Mouse (Mus musculus) heart, postnatal 36 days (tissue): ENCODE results near the gene Atp5f1. TPM values are rescaled to one million over a fixed set of nuclear protein-coding genes. Genes with fewer than 3 reads are reported as not detected.
"Not testable (repeated sequence)": the region's sequence is repeated elsewhere in the genome, so short reads cannot be mapped to it uniquely, and the experiment has no call there.

Source experiments
- DNase-seq, 2 experiments: peaks; one replicate each; pipeline ENCODE4 v3.0.0; 2021 to 2022
- intact Hi-C: fragments of 180-260 bp; cut with DNase I; formaldehyde crosslinking; loops from one replicate; pipeline ENCODE4 v1.15.1; 2025
- total RNA-seq, 2 experiments: library from RNA; stranded (reverse); gene quantifications; 2 replicates each; pipeline ENCODE4 v1.2.3; 2021

Atp5f1 gene
- 1,000 to 10,000 TPM; 1,203 to 1,219 TPM for total RNA-seq

DNA sequence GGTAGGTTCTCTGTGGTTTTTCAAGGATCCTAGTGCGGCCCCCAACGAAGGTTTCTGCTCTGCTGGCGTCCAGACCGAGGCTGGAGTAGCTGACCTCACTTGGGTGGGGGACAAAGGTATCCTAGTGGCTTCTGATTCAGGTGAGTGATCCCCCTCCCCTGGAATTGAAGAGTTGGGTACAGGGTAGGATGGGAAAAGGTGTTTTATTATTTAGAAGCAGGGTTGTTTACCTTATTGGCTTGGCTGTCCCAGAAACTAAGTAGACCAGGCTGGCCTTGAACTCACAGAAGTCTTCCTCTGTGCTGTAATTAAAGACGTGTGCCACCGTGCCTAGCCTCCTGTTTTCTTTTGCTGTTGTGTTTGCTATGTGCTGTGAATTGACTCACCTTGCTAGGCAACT lies at the start of gene Atp5f1:
Gene Atp5f1 (minus strand): TSS at position 101 of the 400 bp plus-strand sequence.
- no peak for DNase-seq
- intact Hi-C loops, result loop anchor here (2.0 to 10.0 kb wide), 3 partner anchors 233 to 585 kb away; partner anchors contain the start of genes Cept1, Ddx20 and Dram2

DNA sequence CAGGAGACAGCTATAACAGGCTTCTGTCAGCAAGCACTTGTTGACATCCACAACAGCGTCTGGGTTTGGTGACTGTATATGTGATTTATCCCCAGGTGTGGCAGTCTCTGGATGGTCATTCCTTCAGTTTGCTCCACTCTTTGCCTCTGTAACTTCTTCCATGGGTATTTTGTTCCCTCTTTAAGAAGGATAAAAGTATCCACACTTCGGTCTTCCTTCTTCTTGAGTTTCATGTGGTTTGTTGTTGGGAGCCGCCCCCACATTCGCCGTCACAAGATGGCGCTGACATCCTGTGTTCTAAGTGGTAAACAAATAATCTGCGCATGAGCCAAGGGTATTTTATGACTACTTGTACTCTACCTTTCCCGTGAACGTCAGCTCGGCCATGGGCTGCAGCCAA lies 43.5 kb upstream of the Atp5f1 start:
- DNase-seq, intact Hi-C loops: not testable (repeated sequence)

DNA sequence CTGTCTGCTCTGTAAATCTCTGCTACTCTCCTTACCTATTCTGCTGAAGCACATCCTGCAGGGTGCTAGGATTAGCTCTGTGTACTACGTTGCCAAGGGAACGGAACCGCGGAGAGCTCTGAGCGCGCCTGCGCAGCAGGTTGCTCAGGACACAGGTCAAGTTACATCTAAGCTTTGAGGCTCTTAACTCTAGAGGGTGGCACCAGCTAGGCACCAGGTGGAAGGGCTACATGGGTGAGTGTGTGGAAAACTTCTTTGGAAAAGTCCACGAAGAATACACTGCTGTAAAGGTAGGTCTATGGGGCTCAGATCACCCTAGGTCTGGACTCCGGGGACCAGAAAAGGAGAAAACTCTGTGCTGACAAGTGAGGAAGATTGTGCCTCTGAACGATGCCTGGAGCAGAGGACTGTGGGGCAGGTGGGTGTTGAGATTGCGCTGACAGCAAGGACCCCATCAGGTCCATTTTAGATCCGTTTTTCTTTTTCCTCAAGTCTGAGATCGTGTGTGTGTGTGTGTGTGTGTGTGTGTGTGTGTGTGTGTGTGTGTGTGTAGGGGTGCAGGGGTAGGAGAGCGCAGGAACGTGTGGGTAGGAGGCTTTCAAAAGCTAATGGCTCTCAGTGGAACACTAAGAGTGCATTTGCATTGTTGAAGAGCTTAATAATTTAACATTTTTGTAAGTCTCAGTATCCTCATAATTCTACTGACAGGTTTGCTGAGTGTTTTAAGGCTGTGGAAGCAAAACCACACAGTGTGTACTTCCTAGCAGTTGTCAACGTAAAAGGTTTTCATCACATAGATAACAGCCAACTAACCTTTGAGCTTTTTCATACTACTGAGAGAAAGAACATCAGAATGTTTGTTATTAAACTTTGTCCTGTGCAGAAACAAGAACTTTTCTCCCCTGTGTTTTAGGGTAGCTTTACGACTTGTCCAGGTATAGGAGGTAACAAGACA lies 41.8 kb upstream of the Atp5f1 start:
- intact Hi-C loops, result no loop called here
- no peak for DNase-seq

DNA sequence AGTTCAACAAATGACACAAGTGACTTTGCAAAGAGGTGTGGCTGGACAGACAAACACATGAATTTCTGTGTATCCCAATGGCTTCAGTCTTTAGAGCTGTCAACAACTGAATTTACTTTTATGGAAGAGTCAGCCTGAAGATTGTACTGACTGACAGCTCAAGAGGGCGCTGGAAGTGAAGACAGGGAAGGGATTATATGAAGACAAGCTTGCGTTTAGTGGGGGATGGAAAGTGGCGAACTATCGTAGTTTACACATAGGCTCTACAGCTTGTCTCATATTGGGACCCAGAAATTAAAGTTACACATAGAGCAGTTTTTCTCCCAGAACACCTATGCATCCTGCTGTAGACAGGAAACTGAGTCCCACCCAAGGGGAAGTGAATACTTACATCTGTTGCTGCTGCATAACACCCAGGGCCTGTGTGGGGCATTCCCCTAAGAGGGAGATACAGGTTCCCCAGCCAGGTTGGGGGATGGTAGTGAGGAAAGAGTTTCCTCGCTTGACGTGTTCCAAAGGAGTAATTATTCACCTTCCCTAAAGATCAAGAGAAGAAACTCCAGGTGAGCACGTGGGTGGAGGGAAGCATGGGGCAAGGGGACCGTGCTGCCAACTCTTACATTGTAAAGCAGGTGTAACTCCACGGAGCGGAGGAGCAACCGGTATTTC lies 40.9 kb upstream of the Atp5f1 start:
- intact Hi-C loops, result no loop called here

DNA sequence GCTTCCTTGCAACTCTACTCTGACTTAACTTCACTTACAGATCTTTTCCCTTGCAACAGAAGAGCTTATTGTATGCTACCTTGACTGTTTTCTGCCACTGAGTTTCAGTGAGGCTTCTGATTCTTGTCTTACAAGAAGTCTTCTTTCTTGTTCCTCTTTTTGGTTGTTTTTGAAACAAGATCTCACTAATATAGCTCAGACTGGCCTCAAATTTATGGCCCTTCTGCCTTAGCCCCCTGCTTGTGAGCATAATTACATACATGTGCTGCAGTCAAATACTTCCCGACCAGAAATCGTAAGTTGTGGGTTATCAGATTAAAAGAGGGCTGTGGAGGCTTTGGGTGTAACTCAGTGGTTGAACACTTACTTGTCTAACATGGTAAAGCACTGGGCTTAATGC lies 34.8 kb upstream of the Atp5f1 start:
- intact Hi-C loops, result loop anchor here (5.0 kb wide), 1 partner anchor 888 kb away; no protein-coding TSS in a partner anchor
- no peak for DNase-seq

More for the DNA sequence above, 40.9 kb upstream of the Atp5f1 start:
- DNase-seq, result no peak

DNA sequence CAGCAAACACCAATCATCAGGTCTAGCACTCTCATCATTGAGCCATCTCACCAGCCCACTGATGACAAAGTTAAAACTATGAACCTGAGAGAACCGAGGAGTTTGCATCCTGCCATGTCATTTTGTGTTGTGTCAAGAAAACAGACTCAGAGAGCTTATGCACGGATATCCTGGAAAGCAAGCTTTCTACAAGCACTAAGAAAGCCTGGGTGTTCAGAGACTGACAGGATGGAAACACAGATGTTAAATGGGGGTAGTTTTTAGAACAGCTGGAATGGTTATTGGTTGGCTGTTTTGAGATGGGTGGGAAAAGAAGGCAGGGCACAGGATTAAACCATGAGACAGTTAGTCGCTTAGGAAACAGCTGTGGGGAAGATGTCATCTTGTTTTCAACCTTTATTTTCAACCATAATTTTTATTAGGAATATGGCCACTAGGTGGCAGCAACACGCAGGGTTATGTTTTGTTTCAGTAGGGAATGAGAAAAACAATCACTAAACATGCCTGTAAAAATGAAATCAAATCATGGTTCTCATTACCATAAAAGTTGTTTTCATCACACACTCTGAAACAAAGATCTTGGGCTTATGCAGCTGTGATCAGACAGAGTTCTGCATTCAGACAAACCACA lies 31.9 kb upstream of the Atp5f1 start:
- intact Hi-C loops, result loop anchor here (5.0 kb wide), 1 partner anchor 891 kb away; no protein-coding TSS in a partner anchor
- peak; percentile 46 to 53 for DNase-seq

DNA sequence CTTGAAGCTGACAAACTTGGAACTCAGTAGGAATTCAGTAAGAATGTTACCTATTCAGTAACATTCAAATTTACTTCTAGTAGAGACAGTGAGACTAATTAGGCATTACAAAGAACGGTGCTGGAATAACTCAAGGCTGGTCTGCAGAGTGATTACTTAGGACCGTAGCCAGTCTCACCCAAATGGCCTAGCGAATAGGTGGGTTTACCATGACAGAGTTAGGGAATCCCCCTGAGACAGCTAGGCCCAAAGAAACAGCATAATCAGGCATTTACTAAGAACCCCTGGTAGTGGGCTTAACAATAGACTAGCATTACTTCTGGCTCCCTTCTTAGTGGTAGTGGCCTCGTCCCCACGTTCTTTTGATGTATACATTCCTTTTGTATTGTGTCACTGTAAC lies 29.7 kb upstream of the Atp5f1 start:
- DNase-seq, result not testable (repeated sequence)
- intact Hi-C loops, result loop anchor here (5.0 kb wide), 1 partner anchor 893 kb away; no protein-coding TSS in a partner anchor

DNA sequence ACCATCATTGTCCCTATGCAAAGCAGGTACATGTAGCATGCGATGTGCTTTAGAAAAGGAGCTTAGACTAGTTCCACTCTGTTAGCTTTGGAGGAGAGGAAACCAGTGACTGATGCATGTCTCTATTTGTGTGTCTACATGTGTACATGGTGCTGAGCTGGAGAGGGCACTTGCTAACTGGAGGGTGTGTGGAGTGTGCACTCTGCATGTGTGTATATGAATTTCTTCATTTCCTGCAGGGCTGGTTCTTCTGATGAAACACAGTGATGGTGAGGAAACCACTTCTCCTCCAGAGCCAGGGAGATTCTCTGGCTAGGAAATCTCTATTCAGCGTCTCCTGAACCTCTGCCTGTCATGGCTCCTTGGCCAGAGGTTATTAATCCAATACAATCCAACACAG lies 14.3 kb upstream of the Atp5f1 start:
- intact Hi-C loops, result no loop called here
- no peak for DNase-seq

DNA sequence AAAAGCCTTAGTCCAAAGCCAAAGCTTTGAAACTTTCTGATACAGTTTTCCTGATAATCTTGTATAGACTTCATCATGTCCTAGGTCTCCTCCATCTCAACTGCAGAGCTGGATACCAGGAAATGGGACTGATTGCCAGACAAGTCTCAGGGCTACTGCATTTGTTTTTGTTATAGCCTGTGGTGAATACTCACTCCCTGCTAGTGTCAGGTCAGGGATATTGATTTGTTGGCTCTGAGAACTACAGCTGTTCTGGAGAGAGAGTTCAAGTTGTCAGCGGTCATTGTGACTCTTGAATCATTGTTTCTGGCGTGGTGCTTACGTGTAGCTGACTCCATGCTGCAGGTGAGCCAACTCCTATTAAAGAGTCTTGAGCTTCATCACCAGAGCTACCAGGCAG lies 13.5 kb upstream of the Atp5f1 start, which contains the start of gene Ovgp1:
Gene Ovgp1 (plus strand): TSS at position 301 of the 400 bp plus-strand sequence.
- DNase-seq, result no peak
- intact Hi-C loops, result no loop called here

DNA sequence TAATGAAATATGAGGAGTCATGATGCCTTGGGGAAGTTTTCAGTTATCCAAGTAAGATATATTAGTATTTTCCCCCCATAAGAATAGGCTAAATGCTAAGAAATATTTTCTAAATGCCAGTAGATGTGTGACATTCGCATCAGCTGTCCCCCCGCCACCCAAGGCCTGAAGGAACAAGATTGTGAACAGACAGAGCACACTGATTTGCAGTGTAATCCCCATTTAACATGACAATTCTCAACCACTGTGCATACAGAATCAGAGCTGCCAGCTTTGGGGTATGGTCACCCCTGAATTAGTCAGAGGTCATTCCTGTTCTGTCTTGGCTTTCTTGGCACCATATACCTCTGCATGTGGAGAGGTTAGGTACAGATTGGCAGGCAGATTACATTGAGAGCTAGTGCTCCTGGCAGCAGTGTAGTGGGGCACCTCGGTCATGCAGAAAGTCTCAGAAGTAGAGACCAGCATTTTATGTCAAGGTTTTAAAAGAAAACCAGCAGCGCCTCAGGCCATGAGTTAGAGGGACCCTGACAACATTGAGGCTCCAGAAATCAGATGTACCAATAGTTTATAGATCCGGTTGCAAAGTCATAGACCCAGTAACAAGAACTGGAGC lies 12.0 kb upstream of the Atp5f1 start:
- no peak for DNase-seq
- intact Hi-C loops, result no loop called here

DNA sequence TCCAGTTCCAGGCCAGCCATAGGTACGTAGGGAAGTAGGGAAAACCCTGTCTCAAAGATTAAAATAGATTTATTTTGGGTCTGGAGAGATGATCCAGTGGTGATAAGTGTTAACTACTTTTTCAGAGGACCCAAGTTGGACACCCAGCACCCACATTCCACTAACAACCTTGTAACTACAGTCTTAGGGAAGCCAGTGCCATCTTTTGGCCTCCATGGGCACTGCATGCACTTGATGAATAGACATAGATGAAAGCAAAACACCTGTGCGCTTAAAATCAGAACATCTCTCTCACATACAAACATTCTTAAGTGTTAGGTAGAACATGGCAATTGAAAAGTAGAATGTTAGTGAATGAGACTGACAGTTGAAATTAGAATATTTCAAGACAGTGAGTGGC lies 801 bp upstream of the Atp5f1 start:
- intact Hi-C loops, result loop anchor here (10.0 kb wide), 1 partner anchor 584 kb away; the partner anchor contains the start of genes Cept1 and Dram2
- no peak for DNase-seq

DNA sequence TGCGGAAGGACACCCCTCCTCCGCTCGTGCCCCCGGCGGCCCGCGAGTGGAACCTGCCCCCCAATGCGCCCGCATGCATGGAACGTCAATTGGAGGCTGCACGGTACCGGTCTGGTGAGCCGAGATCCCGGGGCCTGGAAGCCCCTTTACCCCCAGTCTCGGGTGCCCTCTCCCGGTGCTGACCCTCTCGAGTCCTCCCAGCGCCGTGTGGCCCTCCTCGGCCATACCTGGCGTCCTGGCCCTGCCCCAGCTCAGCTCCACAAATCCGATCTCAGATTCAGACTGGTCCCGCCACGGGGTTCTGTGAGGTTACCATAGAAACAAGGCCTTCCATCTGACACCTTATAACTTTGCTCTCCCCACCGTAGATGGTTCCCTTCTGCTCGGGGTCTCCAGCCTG lies 314 bp downstream of the Atp5f1 start:
- DNase-seq, result no peak
- intact Hi-C loops, result loop anchor here (2.0 to 5.0 kb wide), 2 partner anchors 232 to 273 kb away; partner anchors contain the start of gene Ddx20

DNA sequence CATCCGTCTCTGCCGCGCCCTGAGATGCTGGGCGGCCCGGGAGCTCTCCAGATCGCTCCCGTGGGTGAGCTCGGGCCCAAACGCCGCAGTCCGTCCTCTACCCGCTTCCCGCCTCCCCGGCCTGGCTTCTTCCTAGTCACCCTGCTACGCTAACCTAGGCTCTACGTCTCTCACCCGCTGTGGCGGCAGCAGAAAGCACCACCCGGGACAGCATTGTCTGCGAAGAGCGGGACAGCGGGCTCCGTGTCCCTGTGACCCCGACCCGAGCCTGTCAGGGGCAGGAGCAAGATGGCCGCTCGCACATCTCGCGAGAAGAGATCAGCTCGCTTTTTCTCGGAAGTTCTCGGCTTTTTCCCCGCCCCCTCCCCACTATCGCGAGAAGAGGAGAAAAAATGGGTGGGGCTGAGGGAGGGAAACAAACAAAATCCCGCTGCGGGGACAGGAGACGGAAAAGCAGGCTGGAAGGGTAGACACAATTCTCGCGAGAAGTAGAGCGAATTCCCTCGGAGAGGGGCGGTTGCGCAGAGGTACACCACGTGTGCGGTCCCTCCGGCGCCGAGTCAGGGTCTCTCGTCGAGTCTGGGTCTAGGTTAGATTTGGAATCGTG lies 822 bp downstream of the Atp5f1 start, which contains the start of gene Wdr77:
Gene Wdr77 (plus strand): TSS at position 396 of the 607 bp plus-strand sequence.
- DNase-seq, result peak; percentile 95 to 97
- intact Hi-C loops, result loop anchor here (2.0 to 5.0 kb wide), 2 partner anchors 232 to 272 kb away; partner anchors contain the start of gene Ddx20

DNA sequence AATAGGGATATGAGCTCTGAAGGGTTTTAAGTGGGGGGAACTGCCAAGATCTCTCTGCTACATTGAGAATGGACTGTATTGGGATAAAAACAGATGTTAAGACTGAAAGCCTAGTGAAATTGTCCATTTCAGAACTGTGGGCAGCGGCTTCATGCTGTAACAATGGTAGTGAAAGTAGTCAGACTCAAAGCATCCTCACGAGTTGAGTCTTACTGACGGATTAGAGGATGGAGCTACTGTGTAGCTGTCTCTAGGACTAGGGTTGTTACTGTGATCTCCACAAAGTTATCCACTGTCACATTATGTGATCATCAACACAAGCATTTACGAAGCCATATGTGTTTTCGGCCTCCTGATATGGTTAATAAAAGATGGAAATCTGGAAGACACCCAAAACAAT lies 1.7 kb downstream of the Atp5f1 start:
- no peak for DNase-seq
- intact Hi-C loops, result loop anchor here (2.0 to 5.0 kb wide), 2 partner anchors 231 to 271 kb away; partner anchors contain the start of gene Ddx20

DNA sequence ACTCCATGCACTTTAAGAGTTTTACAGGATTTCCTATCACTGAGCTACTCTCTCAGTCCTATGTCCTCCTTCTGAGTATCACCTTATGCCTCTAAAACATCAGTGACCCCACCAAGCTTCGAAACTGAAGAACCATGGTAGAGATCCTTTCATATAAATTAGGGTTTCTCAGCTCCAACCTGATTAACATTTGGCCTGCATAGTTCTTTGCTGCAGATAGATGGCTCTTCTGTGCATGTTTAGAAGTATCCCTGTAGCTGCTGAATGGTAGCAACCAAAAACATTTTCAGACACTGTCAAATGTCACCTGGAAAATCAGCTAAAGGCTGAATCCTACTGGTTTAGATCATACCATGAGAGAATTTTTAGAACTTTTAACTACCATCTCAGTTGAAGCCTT lies 2.7 kb downstream of the Atp5f1 start:
- intact Hi-C loops, result loop anchor here (5.0 kb wide), 1 partner anchor 230 kb away; no protein-coding TSS in a partner anchor
- DNase-seq, result no peak

DNA sequence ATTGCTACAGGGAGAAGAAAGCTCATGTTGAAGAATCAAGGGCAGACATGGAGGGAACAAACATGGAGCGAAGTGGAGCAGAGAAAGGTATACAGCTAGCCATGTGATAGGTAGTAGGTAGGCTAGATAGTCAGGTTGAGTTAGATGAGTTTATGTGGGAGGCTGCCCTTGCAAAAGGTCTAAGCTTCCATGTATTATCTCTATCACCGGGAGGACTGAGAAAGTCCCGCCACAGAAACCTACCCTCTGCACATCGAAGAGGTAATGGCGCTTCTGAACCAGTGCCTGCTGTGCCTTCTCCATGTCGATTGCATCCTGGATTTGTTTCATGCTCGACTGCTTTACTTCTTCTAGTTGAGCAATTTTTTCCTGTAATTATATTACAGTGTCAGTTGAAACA lies 8.6 kb downstream of the Atp5f1 start:
- intact Hi-C loops, result no loop called here
- DNase-seq, result no peak

DNA sequence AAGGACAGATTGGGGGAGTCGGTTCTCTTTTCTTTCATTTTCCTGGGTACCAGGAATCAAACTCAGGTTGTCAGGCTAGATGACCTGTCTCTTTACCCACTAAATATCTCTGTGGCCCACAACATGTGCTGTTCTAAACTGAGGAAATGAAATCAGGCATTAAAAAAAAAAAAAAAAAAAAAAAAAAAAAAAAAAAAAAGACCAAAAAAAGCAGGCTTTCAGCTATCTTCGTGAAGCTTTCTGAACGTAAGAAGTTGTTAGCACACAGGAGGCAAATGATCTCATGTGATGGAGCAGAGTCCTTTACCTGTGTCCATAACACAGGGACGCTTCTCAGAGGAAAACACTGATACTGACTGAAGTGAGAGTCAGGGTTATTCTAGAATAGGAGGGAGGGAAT lies 23.8 kb downstream of the Atp5f1 start:
- no peak for DNase-seq
- intact Hi-C loops, result no loop called here

DNA sequence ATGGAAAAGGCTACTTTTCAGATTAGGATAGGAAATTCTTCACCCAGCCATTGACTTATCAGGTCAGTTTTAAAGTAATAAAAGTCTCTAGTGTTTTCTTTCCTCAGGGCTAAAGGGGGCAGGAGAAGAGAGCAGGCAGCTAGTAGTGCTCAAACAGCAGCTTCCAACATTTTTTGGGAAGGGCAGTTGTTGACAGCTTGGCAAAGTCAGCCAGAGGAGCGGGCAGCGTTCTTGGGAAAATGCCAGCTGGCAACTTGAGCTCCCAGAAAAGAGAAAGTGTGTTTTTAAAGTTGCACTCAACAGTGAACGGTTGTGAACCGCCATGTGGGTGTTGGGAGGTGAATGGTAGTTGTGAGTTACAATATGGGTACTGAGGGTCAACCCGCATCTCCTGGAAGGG lies 24.9 kb downstream of the Atp5f1 start:
- DNase-seq, result peak; percentile 56 to 65
- intact Hi-C loops, result no loop called here

DNA sequence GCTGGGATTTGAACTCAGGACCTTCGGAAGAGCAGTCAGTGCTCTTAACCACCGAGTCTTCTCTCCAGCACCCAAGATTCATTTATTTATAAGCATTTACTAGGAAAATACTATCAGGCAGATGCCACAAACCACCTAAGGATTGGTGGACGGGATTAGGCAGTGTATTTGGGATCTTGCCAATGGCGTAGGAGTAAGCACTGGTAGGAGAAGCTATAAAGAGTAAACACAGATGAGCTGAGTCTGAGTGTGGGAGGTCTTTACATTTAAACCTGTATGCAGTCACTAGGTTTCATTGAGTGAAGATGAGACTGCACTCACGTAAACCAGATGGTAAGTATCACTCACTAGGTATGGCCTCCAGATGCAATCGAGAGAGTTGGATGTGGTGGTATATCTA lies 26.0 kb downstream of the Atp5f1 start:
- no peak for DNase-seq
- intact Hi-C loops, result no loop called here
